Mouse (Mus musculus) hindbrain, embryonic 15.5 days (tissue): ENCODE results near the gene Timp2. TPM values are rescaled to one million over a fixed set of nuclear protein-coding genes. Genes with fewer than 3 reads are reported as not detected.
A peak's percentile ranks its signal among the peaks of the same experiment; 100 is the strongest.

ENCODE experiments used
- ATAC-seq: fragments of 200-750 bp; cut with Nextera tagmentation; 2 replicates; pipeline ENCODE4 v1.8.0; 2017; ENCODE audit warnings: low read depth, moderate number of reproducible peaks, moderate TSS enrichment; ENCODE audit not compliant: low FRiP score
- H3K27ac ChIP-seq: fragments of 300-500 bp; sonication (generic); replicated peaks from 2 replicates; pipeline ENCODE4 v1.5.1; 2015; ENCODE audit warnings: mild to moderate bottlenecking, inconsistent platforms
- H3K27me3 ChIP-seq: fragments of 300-500 bp; sonication (generic); 2 replicates; pipeline ENCODE4 v1.6.1; 2015; ENCODE audit warnings: control low read depth, inconsistent platforms
- H3K36me3 ChIP-seq: fragments of 300-500 bp; sonication (generic); 2 replicates; pipeline ENCODE4 v1.6.1; 2015; ENCODE audit warnings: control low read depth, inconsistent platforms
- H3K4me1 ChIP-seq: fragments of 300-500 bp; sonication (generic); replicated peaks from 2 replicates; pipeline ENCODE4 v1.6.1; 2015; ENCODE audit warnings: control low read depth, inconsistent platforms
- H3K4me2 ChIP-seq: fragments of 300-500 bp; sonication (generic); 2 replicates; pipeline ENCODE4 v1.6.1; 2015; ENCODE audit warnings: moderate library complexity, mild to moderate bottlenecking, inconsistent platforms
- H3K4me3 ChIP-seq: fragments of 300-500 bp; sonication (generic); 2 replicates; pipeline ENCODE4 v1.5.1; 2015; ENCODE audit warnings: mild to moderate bottlenecking, inconsistent platforms
- H3K9ac ChIP-seq: fragments of 300-500 bp; sonication (generic); 2 replicates; pipeline ENCODE4 v1.6.1; 2015; ENCODE audit warnings: inconsistent platforms
- H3K9me3 ChIP-seq: fragments of 300-500 bp; sonication (generic); 2 replicates; pipeline ENCODE4 v1.6.1; 2016; ENCODE audit warnings: control low read depth, inconsistent platforms
- WGBS: fragments of 180-500 bp; shearing (Covaris S2); methylation state at CpG from one replicate; pipeline ENCODE4 v1.1.7; 2015; 5-methylcytosine and 5-hydroxymethylcytosine counted together
- polyA plus RNA-seq: library from polyadenylated mRNA; unstranded; fragments of >200 nt; fragmentation: Nextera tagmentation; extraction: Ambion mirVana; gene quantifications from 2 replicates; pipeline ENCODE4 v1.2.1, GENCODE M21; 2015

The Timp2 gene
- 83.4 and 91.2 TPM in 2 replicates for polyA plus RNA-seq

- Histone ChIP-seq H3K9ac (peak within 1 kb of the TSS; percentile 96), H3K4me3 (peak within 1 kb of the TSS; percentile 90), H3K36me3 (no peaks in the 10 kb centered on the region), H3K4me2 (peak within 1 kb of the TSS; percentile 92), H3K27ac (peak within 1 kb of the TSS; percentile 89), H3K4me1 (peaks cover 35% of the 10 kb centered on the region), H3K27me3 (no peaks in the 10 kb centered on the region), H3K9me3 (no peaks in the 10 kb centered on the region)
- peak; percentile 9; the same call in 1 of the 2 replicates for ATAC-seq
- 27% methylated on average over 6 of the region's 6 CpGs for WGBS
These were observed at the start of gene Timp2 for GRCm38 (mm10) chr11:118355640-118356039. Gene Timp2, minus strand, starts transcription at chr11:118355740.

- ATAC-seq, result no peak
- WGBS, result 95% methylated on average over 8 of the region's 8 CpGs
- Histone ChIP-seq H3K9me3 (no peaks in the 10 kb centered on the region), H3K27ac (no peak overlapping the region), H3K4me1 (peaks cover 14% of the 10 kb centered on the region; the same call in 1 of the 2 replicates), H3K36me3 (0 out of 2 replicates have a peak, but pooled peaks cover 9% of the 10 kb centered on the region), H3K4me3 (no peak overlapping the region), H3K27me3 (no peaks in the 10 kb centered on the region), H3K9ac (no peak overlapping the region), H3K4me2 (no peak overlapping the region)
These were observed 49.8 kb upstream of the Timp2 start for GRCm38 (mm10) chr11:118405311-118405710.

GRCm38 (mm10) chr11:118403951-118404899 is 48.7 kb upstream of the Timp2 start:
- H3K4me1 ChIP-seq, result peaks cover 15% of the 10 kb centered on the region; the same call in 1 of the 2 replicates
- H3K9me3 ChIP-seq, result no peaks in the 10 kb centered on the region
- 0 out of 2 replicates have a peak, but pooled peaks cover 9% of the 10 kb centered on the region for H3K36me3 ChIP-seq
- no peak overlapping the region for H3K4me3 ChIP-seq
- H3K27me3 ChIP-seq, result no peaks in the 10 kb centered on the region
- H3K4me2 ChIP-seq, result no peak overlapping the region
- ATAC-seq, result no peak
- H3K9ac ChIP-seq, result no peak overlapping the region
- H3K27ac ChIP-seq, result no peak overlapping the region
- WGBS, result 71% methylated on average over 6 of the region's 6 CpGs

- Histone ChIP-seq H3K4me2 (no peak overlapping the region), H3K27me3 (no peaks in the 10 kb centered on the region), H3K27ac (no peak overlapping the region), H3K4me3 (no peak overlapping the region), H3K9me3 (no peaks in the 10 kb centered on the region), H3K4me1 (peaks cover 15% of the 10 kb centered on the region; the same call in 1 of the 2 replicates), H3K36me3 (0 out of 2 replicates have a peak, but pooled peaks cover 9% of the 10 kb centered on the region), H3K9ac (no peak overlapping the region)
- no peak for ATAC-seq
- WGBS, result 86% methylated on average over 2 of the region's 2 CpGs
These were observed 47.6 kb upstream of the Timp2 start for GRCm38 (mm10) chr11:118403183-118403582.

GRCm38 (mm10) chr11:118401760-118402280 is 46.3 kb upstream of the Timp2 start, which contains the start of gene Lgals3bp:
Gene Lgals3bp, minus strand, starts transcription at chr11:118402092.
- no peak within 1 kb of the TSS for H3K4me3 ChIP-seq
- peaks cover 15% of the 10 kb centered on the region; the same call in 1 of the 2 replicates for H3K4me1 ChIP-seq
- H3K4me2 ChIP-seq, result no peak within 1 kb of the TSS
- H3K27ac ChIP-seq, result peak within 1 kb of the TSS; percentile 35; the same call in 1 of the 2 replicates
- H3K9ac ChIP-seq, result no peak within 1 kb of the TSS
- 0 out of 2 replicates have a peak, but pooled peaks cover 7% of the 10 kb centered on the region for H3K36me3 ChIP-seq
- 0 out of 2 replicates have a peak, but pooled peaks have one; percentile 32 for ATAC-seq
- WGBS, result 64% methylated on average over 7 of the region's 7 CpGs
- H3K27me3 ChIP-seq, result no peaks in the 10 kb centered on the region
- no peaks in the 10 kb centered on the region for H3K9me3 ChIP-seq

GRCm38 (mm10) chr11:118401195-118401594 is 45.7 kb upstream of the Timp2 start:
- Histone ChIP-seq H3K4me2 (no peak overlapping the region), H3K4me1 (peaks cover 15% of the 10 kb centered on the region; the same call in 1 of the 2 replicates), H3K9me3 (no peaks in the 10 kb centered on the region), H3K36me3 (0 out of 2 replicates have a peak, but pooled peaks cover 4% of the 10 kb centered on the region), H3K4me3 (no peak overlapping the region), H3K27me3 (no peaks in the 10 kb centered on the region), H3K9ac (no peak overlapping the region), H3K27ac (peak overlapping the region; percentile 35; the same call in 1 of the 2 replicates)
- ATAC-seq, result no peak
- WGBS, result 84% methylated on average over 4 of the region's 4 CpGs

- 0 out of 2 replicates have a peak, but pooled peaks have one; percentile 6 for ATAC-seq
- no peaks in the 10 kb centered on the region for H3K27me3 ChIP-seq
- WGBS, result 25% methylated on average over 6 of the region's 6 CpGs
These were observed 45.0 kb upstream of the Timp2 start for GRCm38 (mm10) chr11:118400566-118400936.

GRCm38 (mm10) chr11:118399891-118400565 is 44.5 kb upstream of the Timp2 start:
- Histone ChIP-seq H3K9ac (no peak overlapping the region), H3K27ac (no peak overlapping the region), H3K27me3 (no peaks in the 10 kb centered on the region), H3K9me3 (no peaks in the 10 kb centered on the region), H3K4me3 (no peak overlapping the region), H3K4me1 (peaks cover 15% of the 10 kb centered on the region; the same call in 1 of the 2 replicates), H3K4me2 (no peak overlapping the region), H3K36me3 (no peaks in the 10 kb centered on the region)
- no peak for ATAC-seq
- WGBS, result 79% methylated on average over 5 of the region's 5 CpGs

More at GRCm38 (mm10) chr11:118400566-118400936, 45.0 kb upstream of the Timp2 start:
- no peaks in the 10 kb centered on the region for H3K9me3 ChIP-seq
- H3K4me3 ChIP-seq, result no peak overlapping the region
- H3K4me2 ChIP-seq, result no peak overlapping the region
- H3K36me3 ChIP-seq, result no peaks in the 10 kb centered on the region
- peaks cover 15% of the 10 kb centered on the region; the same call in 1 of the 2 replicates for H3K4me1 ChIP-seq
- H3K27ac ChIP-seq, result no peak overlapping the region
- H3K9ac ChIP-seq, result no peak overlapping the region

GRCm38 (mm10) chr11:118397806-118398530 is 42.4 kb upstream of the Timp2 start:
- no peak for ATAC-seq
- H3K9me3 ChIP-seq, result no peaks in the 10 kb centered on the region
- H3K27me3 ChIP-seq, result no peaks in the 10 kb centered on the region
- H3K27ac ChIP-seq, result no peak overlapping the region
- H3K4me1 ChIP-seq, result peaks cover 15% of the 10 kb centered on the region; the same call in 1 of the 2 replicates
- no peak overlapping the region for H3K9ac ChIP-seq
- no peak overlapping the region for H3K4me2 ChIP-seq
- WGBS, result 88% methylated on average over 26 of the region's 26 CpGs
- H3K4me3 ChIP-seq, result no peak overlapping the region
- H3K36me3 ChIP-seq, result no peaks in the 10 kb centered on the region

GRCm38 (mm10) chr11:118394538-118394937 is 39.0 kb upstream of the Timp2 start:
- Histone ChIP-seq H3K9me3 (no peaks in the 10 kb centered on the region), H3K27ac (no peak overlapping the region), H3K4me2 (no peak overlapping the region), H3K9ac (no peak overlapping the region), H3K4me3 (no peak overlapping the region), H3K36me3 (no peaks in the 10 kb centered on the region), H3K27me3 (no peaks in the 10 kb centered on the region), H3K4me1 (no peaks in the 10 kb centered on the region)
- ATAC-seq, result no peak
- WGBS, result 57% methylated on average over 6 of the region's 6 CpGs

GRCm38 (mm10) chr11:118393991-118394390 is 38.5 kb upstream of the Timp2 start:
- Histone ChIP-seq H3K9ac (no peak overlapping the region), H3K4me2 (no peak overlapping the region), H3K4me3 (no peak overlapping the region), H3K27ac (no peak overlapping the region), H3K27me3 (no peaks in the 10 kb centered on the region), H3K36me3 (no peaks in the 10 kb centered on the region), H3K4me1 (no peaks in the 10 kb centered on the region), H3K9me3 (no peaks in the 10 kb centered on the region)
- no peak for ATAC-seq
- 89% methylated on average over 5 of the region's 5 CpGs for WGBS
